Mouse (Mus musculus): Measurements from ENCODE around the gene Rrp1.

Gene Rrp1

GRCm38 (mm10) chr10:78412319-78413151, at the start of gene Rrp1:
Gene Rrp1 (minus strand): TSS chr10:78413043.
- DNase-seq (ENCODE audit: low spot score in 2 of 2), result peak; percentile 88 to 96

DNA sequence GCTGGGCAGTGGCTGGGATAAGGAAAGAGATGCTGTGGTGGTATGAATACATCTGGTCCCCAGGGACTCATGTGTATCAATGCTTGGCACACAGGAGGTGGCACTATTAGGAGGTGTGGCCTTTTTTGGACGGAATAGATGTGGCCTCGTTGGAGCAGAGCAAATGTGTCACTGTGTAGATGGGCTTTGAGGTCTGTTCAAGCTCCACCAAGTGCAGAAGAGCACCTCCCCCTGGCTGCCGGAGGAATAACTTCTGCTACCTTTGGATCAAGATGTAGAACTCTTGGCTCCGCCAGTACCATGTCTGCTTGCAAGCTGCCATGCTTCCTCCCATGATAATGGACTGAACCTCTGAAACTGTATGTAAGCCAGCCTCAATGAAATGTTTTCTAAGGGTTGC, 48.9 kb upstream of the Rrp1 start:
- DNase-seq (ENCODE audit: low spot score in 2 of 2), result no peak

- DNase-seq (ENCODE audit: low spot score in 2 of 2), result no peak
Measured at GRCm38 (mm10) chr10:78460463-78460862, 47.6 kb upstream of the Rrp1 start.

- DNase-seq (ENCODE audit: low spot score in 2 of 2), result no peak
Measured at GRCm38 (mm10) chr10:78458348-78459111, 45.7 kb upstream of the Rrp1 start.

DNA sequence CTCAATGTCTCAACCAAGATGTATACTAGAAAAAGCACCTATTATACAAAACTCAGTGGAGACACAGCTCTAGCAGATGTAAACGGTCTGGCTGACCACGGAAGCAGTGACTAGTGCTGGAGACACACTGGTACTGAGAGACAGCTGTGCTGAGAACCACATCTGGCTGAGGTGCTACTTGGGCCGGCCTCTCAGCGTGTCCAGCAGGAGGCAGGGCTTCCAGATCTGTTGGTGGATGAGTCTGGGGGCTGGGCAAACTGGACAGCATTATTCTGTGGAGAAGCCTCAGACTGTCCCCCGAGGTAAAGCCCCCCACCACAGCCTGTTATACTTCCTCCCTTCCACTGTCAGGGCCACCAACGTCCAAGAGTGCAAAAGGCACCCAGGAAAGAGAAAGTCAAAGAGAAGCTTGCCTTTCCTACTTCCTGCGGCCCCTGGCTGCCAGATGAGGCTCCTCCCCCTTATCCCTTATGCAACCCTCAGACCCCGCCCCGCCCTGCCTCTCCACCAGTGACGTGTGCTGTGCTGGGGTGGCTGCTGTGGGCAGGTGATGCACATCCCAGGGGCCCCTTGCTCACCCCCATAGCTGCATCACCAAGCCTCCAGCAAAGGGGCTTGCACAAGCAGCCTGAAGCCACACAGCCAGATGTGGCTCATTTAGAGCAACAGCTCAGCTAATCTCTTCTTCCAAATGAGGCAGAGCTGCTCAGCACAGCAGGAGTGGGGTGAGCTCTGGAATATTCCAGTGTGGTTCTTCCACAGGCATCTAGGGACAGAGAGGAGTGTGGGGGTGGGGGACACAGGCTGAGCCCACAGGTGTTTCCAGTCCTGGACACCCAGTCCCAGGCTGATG, 44.9 kb upstream of the Rrp1 start:
- peak in 1 of 2 experiments; percentile 39 for DNase-seq (ENCODE audit: low spot score in 2 of 2)

DNA sequence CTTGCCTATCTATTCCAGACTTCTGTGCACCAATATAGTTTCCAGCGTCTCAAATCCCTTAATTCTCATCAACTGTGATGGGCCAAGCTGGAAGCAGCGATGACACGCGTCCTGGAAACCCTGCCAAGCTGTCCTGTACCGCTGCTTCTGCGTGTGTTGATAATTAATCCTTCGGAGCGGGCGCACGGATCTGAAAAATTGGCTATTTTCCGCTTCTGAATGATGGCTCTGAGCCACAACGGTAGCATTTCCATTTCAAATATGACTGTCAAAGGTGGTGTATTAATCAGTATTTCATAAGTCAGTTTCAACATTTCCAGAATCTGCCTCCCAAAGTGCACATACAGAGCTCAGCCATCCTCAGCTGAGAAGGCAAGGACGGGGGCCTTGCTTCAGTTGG, 43.9 kb upstream of the Rrp1 start:
- DNase-seq (ENCODE audit: low spot score in 2 of 2), result no peak

DNA sequence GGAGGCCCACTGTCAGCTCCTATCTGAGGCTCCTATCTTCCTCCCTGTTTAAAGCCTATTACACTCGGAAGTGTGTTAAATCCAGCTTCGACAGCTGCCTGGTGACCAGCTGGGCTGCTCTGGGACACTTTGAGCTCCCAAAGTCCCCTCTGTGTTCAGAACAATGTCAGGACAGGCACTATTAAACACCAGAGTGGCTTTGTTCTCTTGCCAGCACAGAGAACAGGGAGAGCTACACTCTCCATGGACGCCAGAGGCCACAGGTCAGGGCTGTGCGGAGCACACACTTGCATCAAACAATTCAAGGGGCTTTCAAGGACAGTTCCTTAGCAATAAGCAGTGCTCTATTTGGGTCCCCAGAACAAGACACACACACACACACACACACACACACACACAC, 39.8 kb upstream of the Rrp1 start:
- no peak for DNase-seq (ENCODE audit: low spot score in 2 of 2)

DNA sequence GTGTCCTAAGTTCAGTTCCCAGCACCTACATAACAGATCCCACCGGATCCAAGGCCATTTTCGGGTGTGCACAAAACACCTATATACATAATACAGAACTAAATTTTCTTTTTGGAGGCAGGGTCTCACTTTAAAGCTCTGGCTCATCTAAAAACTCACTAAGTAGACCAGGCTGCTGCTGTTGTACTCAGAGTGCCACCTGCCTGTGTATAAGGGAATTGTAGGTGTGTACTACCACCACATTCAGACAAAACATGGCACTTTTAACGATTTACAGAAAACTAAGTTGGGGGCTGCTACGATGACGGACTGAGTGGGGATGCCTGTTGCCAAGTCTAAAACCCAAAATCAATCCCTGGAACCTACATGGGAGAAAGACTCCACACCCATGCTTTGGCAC, 37.9 kb upstream of the Rrp1 start:
- DNase-seq (ENCODE audit: low spot score in 2 of 2), result no peak

- DNase-seq (ENCODE audit: low spot score in 2 of 2), result no peak
Measured at GRCm38 (mm10) chr10:78447396-78447795, 34.6 kb upstream of the Rrp1 start.

GRCm38 (mm10) chr10:78446195-78446594, 33.4 kb upstream of the Rrp1 start:
- DNase-seq (ENCODE audit: low spot score in 2 of 2), result no peak

- DNase-seq (ENCODE audit: low spot score in 2 of 2), result no peak
Measured at GRCm38 (mm10) chr10:78442292-78442691, 29.4 kb upstream of the Rrp1 start.

DNA sequence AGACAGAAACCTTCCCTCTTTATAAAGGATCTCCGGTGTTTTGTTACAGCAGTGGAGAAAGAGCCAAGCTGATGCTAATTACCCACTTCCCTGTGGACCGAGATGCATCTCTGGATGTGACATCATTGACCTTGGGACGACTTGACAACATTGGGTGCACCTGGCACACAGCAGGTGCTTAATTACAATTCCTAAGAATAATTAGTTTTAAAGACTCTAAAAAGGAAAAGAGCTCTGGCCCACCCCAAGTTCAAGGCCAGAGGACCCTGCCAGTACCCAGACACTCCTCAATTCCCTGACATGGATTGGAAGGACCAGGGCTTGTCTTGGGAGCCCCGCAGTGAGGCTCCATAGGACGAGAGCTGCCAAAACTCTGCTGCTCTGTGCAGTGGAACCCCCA, 28.8 kb upstream of the Rrp1 start:
- no peak for DNase-seq (ENCODE audit: low spot score in 2 of 2)

- no peak for DNase-seq (ENCODE audit: low spot score in 2 of 2)
Measured at GRCm38 (mm10) chr10:78440812-78441211, 28.0 kb upstream of the Rrp1 start.

DNA sequence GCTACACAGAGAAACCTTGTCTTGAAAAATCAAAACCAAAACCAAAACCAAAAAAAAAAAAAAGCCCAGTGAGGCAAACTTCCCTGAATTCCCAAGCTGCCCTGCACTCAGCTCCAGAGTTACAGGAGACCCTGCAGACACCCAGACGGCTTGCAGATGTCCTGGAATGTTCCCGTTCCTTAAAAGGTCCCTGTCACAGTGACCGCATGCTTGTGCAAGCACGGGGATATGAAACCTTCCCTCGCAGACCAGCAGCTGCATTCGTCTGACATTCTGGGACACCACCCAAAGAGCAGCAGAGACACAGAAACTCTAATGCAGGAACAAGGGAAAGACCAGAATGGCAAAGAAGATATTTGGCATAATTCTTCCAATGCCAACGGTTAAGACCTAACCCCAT, 27.1 kb upstream of the Rrp1 start:
- DNase-seq (ENCODE audit: low spot score in 2 of 2), result no peak

- DNase-seq (ENCODE audit: low spot score in 2 of 2), result no peak
Measured at GRCm38 (mm10) chr10:78439550-78439949, 26.7 kb upstream of the Rrp1 start.

DNA sequence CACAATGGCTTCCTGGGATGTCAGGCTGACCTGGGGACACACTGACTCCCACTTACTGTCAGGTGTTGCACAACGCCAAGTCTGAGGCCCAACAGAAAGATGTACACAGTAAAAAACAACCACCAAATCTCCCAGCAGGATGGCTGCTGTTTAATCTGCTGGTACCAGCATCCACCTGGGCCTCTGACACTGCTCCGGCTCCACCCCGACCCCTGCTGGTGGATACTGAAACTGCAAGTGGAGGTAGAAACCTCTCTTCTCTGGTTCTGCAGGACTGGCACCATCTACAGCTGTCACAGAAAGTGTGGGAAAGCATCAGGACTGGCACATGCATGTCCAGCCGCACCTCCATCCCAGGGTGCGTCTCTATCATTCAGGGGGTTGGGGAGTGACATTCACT, 25.3 kb upstream of the Rrp1 start:
- peak; percentile 65 to 83 for DNase-seq (ENCODE audit: low spot score in 2 of 2)

GRCm38 (mm10) chr10:78432853-78433252, 20.0 kb upstream of the Rrp1 start:
- no peak for DNase-seq (ENCODE audit: low spot score in 2 of 2)

GRCm38 (mm10) chr10:78429776-78430175, 16.9 kb upstream of the Rrp1 start:
- no peak for DNase-seq (ENCODE audit: low spot score in 2 of 2)

DNA sequence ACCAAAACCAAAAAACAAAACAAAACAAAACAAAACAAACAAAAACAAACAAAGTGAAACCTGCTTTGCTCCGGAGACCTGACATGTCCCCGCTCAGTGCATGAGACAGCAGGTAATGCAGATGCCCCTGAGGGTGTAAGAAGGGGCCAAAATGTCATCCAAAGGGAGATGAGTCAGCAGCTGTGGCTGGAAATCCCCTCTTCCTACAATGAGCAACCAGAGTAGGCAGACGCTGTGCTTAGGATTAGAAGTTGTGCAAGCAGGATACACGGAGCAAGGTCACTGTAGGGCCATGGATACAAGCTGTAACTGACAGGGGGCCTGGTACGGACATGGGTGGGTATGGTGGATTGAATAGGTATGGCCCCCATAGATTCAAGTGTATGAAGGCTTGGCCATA, 16.3 kb upstream of the Rrp1 start:
- no peak for DNase-seq (ENCODE audit: low spot score in 2 of 2)

DNA sequence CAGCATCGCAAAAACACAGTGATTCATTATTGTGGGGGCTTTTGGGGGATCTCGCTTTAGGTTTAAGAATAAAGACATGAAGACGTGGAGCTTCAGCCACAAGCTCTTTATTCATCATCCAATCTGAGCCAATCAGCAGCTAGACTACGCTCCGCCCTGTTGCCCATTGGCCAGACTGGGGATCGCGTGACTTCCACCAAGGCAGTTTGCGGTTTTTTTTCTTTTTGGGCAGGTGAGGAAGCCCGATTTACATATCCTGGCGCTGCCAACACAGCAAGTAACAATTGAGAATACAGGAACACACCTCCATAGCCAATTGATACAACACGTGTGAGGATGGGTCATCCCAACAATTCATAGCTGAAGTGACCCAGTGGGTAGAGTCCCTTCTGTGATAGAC, 15.2 kb upstream of the Rrp1 start:
- no peak for DNase-seq (ENCODE audit: low spot score in 2 of 2)

- no peak for DNase-seq (ENCODE audit: low spot score in 2 of 2)
Measured at GRCm38 (mm10) chr10:78426117-78426735, 13.4 kb upstream of the Rrp1 start.

Measured in spleen, postnatal 14 days (tissue).